Mouse (Mus musculus) ES-Bruce4 (cell line): ENCODE results near the gene Hdac9. TPM values are rescaled to one million over a fixed set of nuclear protein-coding genes. Genes with fewer than 3 reads are reported as not detected.

ENCODE experiments used
- H3K27ac ChIP-seq: 2 replicates; pipeline ENCODE4 v1.5.1; 2012; ENCODE audit warnings: low read length, inconsistent platforms; ENCODE audit not compliant: insufficient read depth
- H3K27me3 ChIP-seq: 2 replicates; pipeline ENCODE4 v1.6.1; 2012; ENCODE audit warnings: mild to moderate bottlenecking, low read length, inconsistent platforms; ENCODE audit not compliant: control insufficient read depth, poor library complexity, insufficient read depth, severe bottlenecking
- H3K36me3 ChIP-seq: 2 replicates; pipeline ENCODE4 v1.6.1; 2012; ENCODE audit warnings: inconsistent platforms, mild to moderate bottlenecking, low read length, moderate library complexity; ENCODE audit not compliant: control insufficient read depth, poor library complexity, insufficient read depth, severe bottlenecking
- H3K4me1 ChIP-seq: one replicate; pipeline ENCODE4 v1.8.1; 2011; ENCODE audit warnings: low read length; ENCODE audit not compliant: control insufficient read depth, insufficient read depth
- H3K4me3 ChIP-seq: 2 replicates; pipeline ENCODE4 v1.5.1; 2011; ENCODE audit warnings: low read depth, mild to moderate bottlenecking, low read length
- H3K9ac ChIP-seq: 2 replicates; pipeline ENCODE4 v1.6.1; 2012; ENCODE audit warnings: low read depth, mild to moderate bottlenecking, inconsistent platforms; ENCODE audit not compliant: poor library complexity, severe bottlenecking
- H3K9me3 ChIP-seq: replicated peaks from 2 replicates; pipeline ENCODE4 v1.6.1; 2012; ENCODE audit warnings: mild to moderate bottlenecking, low read length, inconsistent platforms; ENCODE audit not compliant: control insufficient read depth, poor library complexity, insufficient read depth, severe bottlenecking
- CTCF ChIP-seq: IDR thresholded peaks from one replicate; pipeline ENCODE4 v1.8.1; 2011; ENCODE audit warnings: low read depth, low read length
- EP300 ChIP-seq: IDR thresholded peaks from 2 replicates; pipeline ENCODE4 v1.6.1; 2011; ENCODE audit warnings: low read depth, low read length; ENCODE audit not compliant: insufficient read depth
- POLR2A ChIP-seq: IDR thresholded peaks from one replicate; pipeline ENCODE4 v1.8.1; 2011; ENCODE audit warnings: low read length; ENCODE audit not compliant: insufficient read depth
- polyA plus RNA-seq: library from polyadenylated mRNA; stranded (reverse); fragments of >200 nt; gene quantifications from 2 replicates; pipeline ENCODE4 v1.2.4, GENCODE M21; 2011; ENCODE audit warnings: low read depth; ENCODE audit not compliant: missing spikeins, insufficient read depth, insufficient read length

The Hdac9 gene
- polyA plus RNA-seq, 1 experiment = 1.6 TPM

GRCm38 (mm10) chr12:34661378-34661777, 255.5 kb downstream of the Hdac9 start:
- no peak for TF ChIP-seq CTCF
- no peak for TF ChIP-seq EP300
- no peak for TF ChIP-seq POLR2A
- no peaks in the 10 kb centered on the region for H3K9me3 ChIP-seq

GRCm38 (mm10) chr12:34660027-34660426, 256.9 kb downstream of the Hdac9 start:
- TF ChIP-seq CTCF = no peak
- no peak for TF ChIP-seq EP300
- no peak for TF ChIP-seq POLR2A
- Histone ChIP-seq H3K27me3 (no peaks in the 10 kb centered on the region), H3K9ac (no peak overlapping the region), H3K4me3 (no peak overlapping the region), H3K36me3 (no peaks in the 10 kb centered on the region), H3K9me3 (no peaks in the 10 kb centered on the region), H3K27ac (no peak overlapping the region), H3K4me1 (no peaks in the 10 kb centered on the region)

More at GRCm38 (mm10) chr12:34661378-34661777, 255.5 kb downstream of the Hdac9 start:
- no peak overlapping the region for H3K9ac ChIP-seq
- no peaks in the 10 kb centered on the region for H3K4me1 ChIP-seq
- H3K27ac ChIP-seq = no peak overlapping the region
- H3K36me3 ChIP-seq = no peaks in the 10 kb centered on the region
- no peak overlapping the region for H3K4me3 ChIP-seq
- no peaks in the 10 kb centered on the region for H3K27me3 ChIP-seq

GRCm38 (mm10) chr12:34658568-34658967, 258.3 kb downstream of the Hdac9 start:
- Histone ChIP-seq H3K4me1 (no peaks in the 10 kb centered on the region), H3K27me3 (no peaks in the 10 kb centered on the region), H3K4me3 (no peak overlapping the region), H3K9me3 (no peaks in the 10 kb centered on the region), H3K9ac (no peak overlapping the region), H3K27ac (no peak overlapping the region), H3K36me3 (no peaks in the 10 kb centered on the region)
- no peak for TF ChIP-seq POLR2A
- no peak for TF ChIP-seq EP300
- TF ChIP-seq CTCF = no peak

GRCm38 (mm10) chr12:34658119-34658518, 258.8 kb downstream of the Hdac9 start:
- Histone ChIP-seq H3K9me3 (no peaks in the 10 kb centered on the region), H3K27me3 (no peaks in the 10 kb centered on the region), H3K9ac (no peak overlapping the region), H3K4me1 (no peaks in the 10 kb centered on the region), H3K27ac (no peak overlapping the region), H3K4me3 (no peak overlapping the region), H3K36me3 (no peaks in the 10 kb centered on the region)
- TF ChIP-seq CTCF = no peak
- TF ChIP-seq POLR2A = no peak
- TF ChIP-seq EP300 = no peak

- Histone ChIP-seq H3K27me3 (no peaks in the 10 kb centered on the region), H3K4me1 (no peaks in the 10 kb centered on the region), H3K27ac (no peak overlapping the region), H3K36me3 (no peaks in the 10 kb centered on the region), H3K9ac (no peak overlapping the region), H3K9me3 (no peaks in the 10 kb centered on the region), H3K4me3 (no peak overlapping the region)
- TF ChIP-seq EP300 (no peak), POLR2A (no peak), CTCF (no peak)
Measured at GRCm38 (mm10) chr12:34653615-34654014, 263.3 kb downstream of the Hdac9 start.

- H3K9me3 ChIP-seq = no peaks in the 10 kb centered on the region
- H3K27me3 ChIP-seq = no peaks in the 10 kb centered on the region
- H3K36me3 ChIP-seq = no peaks in the 10 kb centered on the region
- H3K27ac ChIP-seq = no peak overlapping the region
- no peak for TF ChIP-seq EP300
- TF ChIP-seq POLR2A = no peak
- TF ChIP-seq CTCF = no peak
- H3K4me3 ChIP-seq = no peak overlapping the region
- no peak overlapping the region for H3K9ac ChIP-seq
- no peaks in the 10 kb centered on the region for H3K4me1 ChIP-seq
Measured at GRCm38 (mm10) chr12:34648753-34649152, 268.1 kb downstream of the Hdac9 start.
